Mouse (Mus musculus): ENCODE data around the gene Fam234a. TPM values are rescaled to one million over a fixed set of nuclear protein-coding genes. Genes with fewer than 3 reads are reported as not detected.
A peak's percentile ranks its signal among the peaks of the same experiment; 100 is the strongest.

Fam234a gene
- polyA plus RNA-seq, 1 experiment = 34.3 TPM

GRCm38 (mm10) chr17:26262384-26262783, 18.3 kb upstream of the Fam234a start:
- 94% methylated on average over 3 of the region's 3 CpGs for WGBS
- DNase-seq = no peak
- Histone ChIP-seq H3K4me3 (replicated peaks; ENCODE audit: insufficient read depth, low read depth, low read length) (no peak overlapping the region), H3K27ac (ENCODE audit: insufficient read depth, low read length) (no peak overlapping the region), H3K4me1 (ENCODE audit: control insufficient read depth, insufficient read depth, low read length) (no peaks in the 10 kb centered on the region), H3K27me3 (ENCODE audit: control insufficient read depth, insufficient read depth, low read length) (no peaks in the 10 kb centered on the region)
- TF ChIP-seq CTCF (IDR thresholded peaks at IDR 0.05; ENCODE audit: borderline replicate concordance, insufficient read depth, low read depth, low read length) (no peak), POLR2A (IDR thresholded peaks at IDR 0.05; ENCODE audit: borderline replicate concordance, insufficient read depth, low read length) (no peak)

- H3K4me1 ChIP-seq (ENCODE audit: control insufficient read depth, insufficient read depth, low read length) = no peaks in the 10 kb centered on the region
- H3K27me3 ChIP-seq (ENCODE audit: control insufficient read depth, insufficient read depth, low read length) = no peaks in the 10 kb centered on the region
- DNase-seq = no peak
- WGBS = 84% methylated on average over 4 of the region's 4 CpGs
- TF ChIP-seq POLR2A (IDR thresholded peaks at IDR 0.05; ENCODE audit: borderline replicate concordance, insufficient read depth, low read length) (no peak), CTCF (IDR thresholded peaks at IDR 0.05; ENCODE audit: borderline replicate concordance, insufficient read depth, low read depth, low read length) (no peak)
- H3K4me3 ChIP-seq (replicated peaks; ENCODE audit: insufficient read depth, low read depth, low read length) = no peak overlapping the region
- no peak overlapping the region for H3K27ac ChIP-seq (ENCODE audit: insufficient read depth, low read length)
These were observed 17.8 kb upstream of the Fam234a start for GRCm38 (mm10) chr17:26261826-26262225.

GRCm38 (mm10) chr17:26255313-26255712, 11.3 kb upstream of the Fam234a start:
- Histone ChIP-seq H3K27ac (ENCODE audit: insufficient read depth, low read length) (no peak overlapping the region), H3K27me3 (ENCODE audit: control insufficient read depth, insufficient read depth, low read length) (no peaks in the 10 kb centered on the region), H3K4me3 (replicated peaks; ENCODE audit: insufficient read depth, low read depth, low read length) (no peak overlapping the region), H3K4me1 (ENCODE audit: control insufficient read depth, insufficient read depth, low read length) (no peaks in the 10 kb centered on the region; the same call in 1 of the 2 replicates)
- no peak for DNase-seq
- no peak for TF ChIP-seq CTCF (IDR thresholded peaks at IDR 0.05; ENCODE audit: borderline replicate concordance, insufficient read depth, low read depth, low read length)
- TF ChIP-seq POLR2A (IDR thresholded peaks at IDR 0.05; ENCODE audit: borderline replicate concordance, insufficient read depth, low read length) = no peak
- WGBS = 93% methylated on average over 7 of the region's 7 CpGs

- under 1% methylated on average over 24 of the region's 24 CpGs for WGBS
- no peaks in the 10 kb centered on the region for H3K27me3 ChIP-seq (ENCODE audit: control insufficient read depth, insufficient read depth, low read length)
- TF ChIP-seq CTCF (IDR thresholded peaks at IDR 0.05; ENCODE audit: borderline replicate concordance, insufficient read depth, low read depth, low read length) (no peak), POLR2A (IDR thresholded peaks at IDR 0.05; ENCODE audit: borderline replicate concordance, insufficient read depth, low read length) (no peak)
- peak overlapping the region; percentile 79; the same call in 1 of the 2 replicates for H3K27ac ChIP-seq (ENCODE audit: insufficient read depth, low read length)
- no peak for DNase-seq
- peak overlapping the region; percentile 54 for H3K4me3 ChIP-seq (replicated peaks; ENCODE audit: insufficient read depth, low read depth, low read length)
- H3K4me1 ChIP-seq (ENCODE audit: control insufficient read depth, insufficient read depth, low read length) = no peaks in the 10 kb centered on the region; the same call in 1 of the 2 replicates
These were observed 9.4 kb upstream of the Fam234a start for GRCm38 (mm10) chr17:26253399-26253798.

GRCm38 (mm10) chr17:26252539-26253251, 8.7 kb upstream of the Fam234a start, which contains the start of gene Luc7l:
TSS of gene Luc7l (plus strand) at chr17:26252896.
- no peak for TF ChIP-seq CTCF (IDR thresholded peaks at IDR 0.05; ENCODE audit: borderline replicate concordance, insufficient read depth, low read depth, low read length)
- TF ChIP-seq POLR2A (IDR thresholded peaks at IDR 0.05; ENCODE audit: borderline replicate concordance, insufficient read depth, low read length) = peak; percentile 92
- Histone ChIP-seq H3K27me3 (ENCODE audit: control insufficient read depth, insufficient read depth, low read length) (no peaks in the 10 kb centered on the region), H3K4me1 (ENCODE audit: control insufficient read depth, insufficient read depth, low read length) (no peaks in the 10 kb centered on the region; the same call in 1 of the 2 replicates), H3K4me3 (replicated peaks; ENCODE audit: insufficient read depth, low read depth, low read length) (peak within 1 kb of the TSS; percentile 54), H3K27ac (ENCODE audit: insufficient read depth, low read length) (peak within 1 kb of the TSS; percentile 79)
- WGBS = under 1% methylated on average over 43 of the region's 43 CpGs
- peak; percentile 96 for DNase-seq

- Histone ChIP-seq H3K27ac (ENCODE audit: insufficient read depth, low read length) (no peak overlapping the region), H3K27me3 (ENCODE audit: control insufficient read depth, insufficient read depth, low read length) (no peaks in the 10 kb centered on the region), H3K4me3 (replicated peaks; ENCODE audit: insufficient read depth, low read depth, low read length) (no peak overlapping the region), H3K4me1 (ENCODE audit: control insufficient read depth, insufficient read depth, low read length) (no peaks in the 10 kb centered on the region; the same call in 1 of the 2 replicates)
- TF ChIP-seq CTCF (IDR thresholded peaks at IDR 0.05; ENCODE audit: borderline replicate concordance, insufficient read depth, low read depth, low read length) (no peak), POLR2A (IDR thresholded peaks at IDR 0.05; ENCODE audit: borderline replicate concordance, insufficient read depth, low read length) (no peak)
- 51% methylated on average over 4 of the region's 4 CpGs for WGBS
- no peak for DNase-seq
These were observed 8.0 kb upstream of the Fam234a start for GRCm38 (mm10) chr17:26251886-26252538.

- H3K27me3 ChIP-seq (ENCODE audit: control insufficient read depth, insufficient read depth, low read length) = no peaks in the 10 kb centered on the region
- peak overlapping the region; percentile 2; the same call in 1 of the 2 replicates for H3K27ac ChIP-seq (ENCODE audit: insufficient read depth, low read length)
- TF ChIP-seq POLR2A (IDR thresholded peaks at IDR 0.05; ENCODE audit: borderline replicate concordance, insufficient read depth, low read length) = no peak
- TF ChIP-seq CTCF (IDR thresholded peaks at IDR 0.05; ENCODE audit: borderline replicate concordance, insufficient read depth, low read depth, low read length) = 0 out of 2 replicates have a peak, but pooled peaks have one; percentile 12
- DNase-seq = no peak
- 1% methylated on average over 32 of the region's 32 CpGs for WGBS
- H3K4me1 ChIP-seq (ENCODE audit: control insufficient read depth, insufficient read depth, low read length) = no peaks in the 10 kb centered on the region
- H3K4me3 ChIP-seq (replicated peaks; ENCODE audit: insufficient read depth, low read depth, low read length) = peak overlapping the region; percentile 77
These were observed 456 bp downstream of the Fam234a start for GRCm38 (mm10) chr17:26243471-26244100.

All from cerebellum, adult 2 months (tissue).